Mouse (Mus musculus): Measurements from ENCODE around the gene Fam160b1. TPM values are rescaled to one million over a fixed set of nuclear protein-coding genes. Genes with fewer than 3 reads are reported as not detected.

Fam160b1 gene
- polyA plus RNA-seq, 1 experiment from 2014 or later = 16.6 TPM

DNA sequence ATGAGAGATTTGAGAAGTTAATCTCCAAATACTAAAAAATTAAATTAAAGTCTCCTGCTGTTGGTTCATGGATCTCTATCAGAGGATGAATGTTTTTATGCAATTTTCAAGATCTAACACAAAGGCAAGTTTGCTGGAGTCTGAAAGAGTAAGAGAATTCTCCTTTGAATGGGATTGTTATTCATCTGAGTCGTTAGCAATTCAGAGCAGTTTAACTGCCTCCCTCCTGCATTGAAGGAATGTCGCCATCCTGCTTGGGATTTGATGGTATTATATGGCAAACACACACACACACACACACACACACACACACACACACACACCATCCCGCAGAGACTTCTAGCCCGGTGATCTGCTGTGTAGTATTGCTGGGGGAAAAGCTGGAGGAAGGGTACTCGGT, 6.1 kb downstream of the Fam160b1 start:
- peaks cover 43% of the 10 kb centered on the region for H3K4me1 ChIP-seq (ENCODE audit: control insufficient read depth, insufficient read depth, low read length)
- WGBS = 61% methylated on average over 5 of the region's 5 CpGs
- no peak for ATAC-seq (ENCODE audit: insufficient number of reproducible peaks, insufficient read depth, low FRiP score, low read depth)

GRCm38 (mm10) chr19:57367201-57367600, 6.7 kb downstream of the Fam160b1 start:
- WGBS = 58% methylated on average over 4 of the region's 4 CpGs
- Histone ChIP-seq H3K4me2 (replicated peaks; ENCODE audit: low read depth, low read length) (no peak overlapping the region), H3K4me1 (ENCODE audit: control insufficient read depth, insufficient read depth, low read length) (peaks cover 43% of the 10 kb centered on the region), H3K36me3 (ENCODE audit: control insufficient read depth, insufficient read depth, low read length) (peaks cover 25% of the 10 kb centered on the region), H3K27ac (ENCODE audit: low read length) (no peak overlapping the region), H3K27me3 (ENCODE audit: control insufficient read depth, insufficient read depth, low read length) (no peaks in the 10 kb centered on the region), H3K9me3 (ENCODE audit: control insufficient read depth, low read depth, low read length) (no peaks in the 10 kb centered on the region), H3K9ac (replicated peaks; ENCODE audit: low read depth, low read length) (no peak overlapping the region), H3K4me3 (ENCODE audit: low read depth, low read length) (no peak overlapping the region)
- ATAC-seq (ENCODE audit: insufficient number of reproducible peaks, insufficient read depth, low FRiP score, low read depth) = no peak

More for the DNA sequence above, 6.1 kb downstream of the Fam160b1 start:
- H3K4me3 ChIP-seq (ENCODE audit: low read depth, low read length) = no peak overlapping the region
- peak overlapping the region; percentile 33; the same call in 1 of the 2 replicates for H3K27ac ChIP-seq (ENCODE audit: low read length)
- no peak overlapping the region for H3K4me2 ChIP-seq (replicated peaks; ENCODE audit: low read depth, low read length)
- no peak overlapping the region for H3K9ac ChIP-seq (replicated peaks; ENCODE audit: low read depth, low read length)
- H3K9me3 ChIP-seq (ENCODE audit: control insufficient read depth, low read depth, low read length) = no peaks in the 10 kb centered on the region
- H3K36me3 ChIP-seq (ENCODE audit: control insufficient read depth, insufficient read depth, low read length) = peaks cover 20% of the 10 kb centered on the region
- H3K27me3 ChIP-seq (ENCODE audit: control insufficient read depth, insufficient read depth, low read length) = no peaks in the 10 kb centered on the region

DNA sequence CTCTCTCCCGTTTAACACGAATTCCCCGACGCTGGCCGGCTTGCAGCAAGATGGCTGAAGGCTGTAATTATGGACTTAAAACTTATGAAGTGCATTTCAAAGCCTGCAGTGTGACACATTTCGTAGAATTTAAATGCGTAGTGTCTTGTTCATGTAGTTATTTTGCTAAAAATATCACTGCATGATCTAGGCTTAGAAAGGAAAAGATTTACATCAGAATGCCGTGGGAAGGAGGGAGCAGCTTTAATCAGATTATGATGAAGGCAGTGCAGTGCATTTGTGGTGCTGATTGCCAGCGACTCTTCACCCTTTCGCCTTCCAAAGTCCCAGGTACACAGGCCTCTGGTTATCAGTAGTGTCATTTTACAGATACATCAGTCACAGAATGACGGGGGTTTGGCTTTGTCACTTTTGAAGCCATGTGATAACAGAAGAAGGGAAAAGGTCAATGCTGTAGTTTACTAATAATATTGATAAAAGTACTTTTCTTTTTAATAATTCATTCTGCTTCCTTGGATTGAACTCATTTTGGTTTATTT, 7.4 kb downstream of the Fam160b1 start:
- no peak overlapping the region for H3K27ac ChIP-seq (ENCODE audit: low read length)
- no peaks in the 10 kb centered on the region for H3K9me3 ChIP-seq (ENCODE audit: control insufficient read depth, low read depth, low read length)
- H3K27me3 ChIP-seq (ENCODE audit: control insufficient read depth, insufficient read depth, low read length) = no peaks in the 10 kb centered on the region
- H3K4me2 ChIP-seq (replicated peaks; ENCODE audit: low read depth, low read length) = no peak overlapping the region
- ATAC-seq (ENCODE audit: insufficient number of reproducible peaks, insufficient read depth, low FRiP score, low read depth) = no peak
- no peak overlapping the region for H3K9ac ChIP-seq (replicated peaks; ENCODE audit: low read depth, low read length)
- no peak overlapping the region for H3K4me3 ChIP-seq (ENCODE audit: low read depth, low read length)
- H3K36me3 ChIP-seq (ENCODE audit: control insufficient read depth, insufficient read depth, low read length) = peaks cover 33% of the 10 kb centered on the region
- WGBS = 64% methylated on average over 11 of the region's 11 CpGs
- H3K4me1 ChIP-seq (ENCODE audit: control insufficient read depth, insufficient read depth, low read length) = peaks cover 39% of the 10 kb centered on the region

- H3K4me2 ChIP-seq (replicated peaks; ENCODE audit: low read depth, low read length) = no peak overlapping the region
- H3K36me3 ChIP-seq (ENCODE audit: control insufficient read depth, insufficient read depth, low read length) = peaks cover 78% of the 10 kb centered on the region
- no peak overlapping the region for H3K27ac ChIP-seq (ENCODE audit: low read length)
- 68% methylated on average over 8 of the region's 8 CpGs for WGBS
- ATAC-seq (ENCODE audit: insufficient number of reproducible peaks, insufficient read depth, low FRiP score, low read depth) = no peak
- no peaks in the 10 kb centered on the region for H3K4me1 ChIP-seq (ENCODE audit: control insufficient read depth, insufficient read depth, low read length)
- H3K4me3 ChIP-seq (ENCODE audit: low read depth, low read length) = no peak overlapping the region
- H3K27me3 ChIP-seq (ENCODE audit: control insufficient read depth, insufficient read depth, low read length) = no peaks in the 10 kb centered on the region
- no peaks in the 10 kb centered on the region for H3K9me3 ChIP-seq (ENCODE audit: control insufficient read depth, low read depth, low read length)
- no peak overlapping the region for H3K9ac ChIP-seq (replicated peaks; ENCODE audit: low read depth, low read length)
These were observed 12.9 kb downstream of the Fam160b1 start for GRCm38 (mm10) chr19:57373276-57373811.

- no peak for ATAC-seq (ENCODE audit: insufficient number of reproducible peaks, insufficient read depth, low FRiP score, low read depth)
- peaks cover 86% of the 10 kb centered on the region for H3K36me3 ChIP-seq (ENCODE audit: control insufficient read depth, insufficient read depth, low read length)
These were observed 14.7 kb downstream of the Fam160b1 start for GRCm38 (mm10) chr19:57375161-57375560.

DNA sequence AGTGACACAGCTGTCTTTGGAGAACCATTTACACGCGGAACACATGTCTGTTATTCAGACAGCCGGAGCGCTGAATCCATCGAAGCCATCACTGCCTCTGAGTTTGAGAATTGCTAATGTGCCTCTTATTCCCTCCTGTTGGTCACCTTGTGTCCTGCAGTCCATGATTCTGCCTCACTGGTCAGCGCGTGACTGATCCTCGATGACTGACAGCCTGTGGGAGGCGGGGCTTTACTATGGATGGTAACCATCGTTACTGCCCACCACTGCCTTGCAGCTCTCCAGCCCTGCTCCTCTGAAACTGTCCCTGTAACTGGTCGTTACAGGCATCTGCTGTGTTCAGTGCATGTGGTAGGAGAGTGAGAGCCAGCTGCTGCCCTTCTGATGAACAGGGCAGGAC, 15.3 kb downstream of the Fam160b1 start:
- no peak overlapping the region for H3K4me3 ChIP-seq (ENCODE audit: low read depth, low read length)
- H3K4me1 ChIP-seq (ENCODE audit: control insufficient read depth, insufficient read depth, low read length) = no peaks in the 10 kb centered on the region
- no peak overlapping the region for H3K9ac ChIP-seq (replicated peaks; ENCODE audit: low read depth, low read length)
- no peak for ATAC-seq (ENCODE audit: insufficient number of reproducible peaks, insufficient read depth, low FRiP score, low read depth)
- no peaks in the 10 kb centered on the region for H3K9me3 ChIP-seq (ENCODE audit: control insufficient read depth, low read depth, low read length)
- H3K27ac ChIP-seq (ENCODE audit: low read length) = no peak overlapping the region
- peaks cover 89% of the 10 kb centered on the region for H3K36me3 ChIP-seq (ENCODE audit: control insufficient read depth, insufficient read depth, low read length)
- WGBS = 91% methylated on average over 11 of the region's 11 CpGs
- H3K27me3 ChIP-seq (ENCODE audit: control insufficient read depth, insufficient read depth, low read length) = no peaks in the 10 kb centered on the region
- no peak overlapping the region for H3K4me2 ChIP-seq (replicated peaks; ENCODE audit: low read depth, low read length)

More at GRCm38 (mm10) chr19:57375161-57375560, 14.7 kb downstream of the Fam160b1 start:
- Histone ChIP-seq H3K27me3 (ENCODE audit: control insufficient read depth, insufficient read depth, low read length) (no peaks in the 10 kb centered on the region), H3K4me2 (replicated peaks; ENCODE audit: low read depth, low read length) (no peak overlapping the region), H3K9ac (replicated peaks; ENCODE audit: low read depth, low read length) (no peak overlapping the region), H3K4me1 (ENCODE audit: control insufficient read depth, insufficient read depth, low read length) (no peaks in the 10 kb centered on the region), H3K9me3 (ENCODE audit: control insufficient read depth, low read depth, low read length) (no peaks in the 10 kb centered on the region), H3K27ac (ENCODE audit: low read length) (no peak overlapping the region), H3K4me3 (ENCODE audit: low read depth, low read length) (no peak overlapping the region)
- 84% methylated on average over 5 of the region's 5 CpGs for WGBS

DNA sequence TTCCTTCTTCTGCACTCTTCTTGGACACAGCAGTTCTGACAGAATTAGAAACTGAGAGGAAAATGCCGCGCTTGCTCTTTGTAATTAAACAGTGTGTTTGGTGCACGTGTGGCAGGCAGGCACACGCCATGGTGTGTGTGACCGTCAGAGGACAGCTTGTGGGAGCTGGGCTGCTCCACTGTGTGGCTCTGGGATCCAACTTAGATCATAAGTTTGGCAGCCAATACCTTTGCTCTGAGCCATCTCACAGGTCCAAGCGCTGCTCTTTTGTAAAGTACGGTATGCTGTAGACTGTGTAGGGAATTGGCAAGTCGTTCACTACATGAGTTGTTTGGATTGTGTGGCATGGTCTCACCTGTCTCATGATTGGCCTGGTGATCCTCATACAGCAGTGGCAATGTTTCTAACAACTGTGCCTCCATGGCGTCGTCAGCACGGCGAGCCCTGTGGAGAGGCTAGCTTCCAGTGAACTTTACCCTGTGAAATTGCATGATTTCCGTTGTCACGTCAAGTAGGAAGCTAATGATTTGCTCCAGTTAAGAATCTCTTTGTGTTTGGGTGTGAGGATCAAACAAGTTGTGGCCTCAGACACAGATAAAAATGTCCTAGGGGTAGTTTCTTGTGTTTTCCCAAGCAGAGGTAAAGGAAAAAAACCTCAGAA, 16.7 kb downstream of the Fam160b1 start:
- H3K27ac ChIP-seq (ENCODE audit: low read length) = no peak overlapping the region
- no peak overlapping the region for H3K4me3 ChIP-seq (ENCODE audit: low read depth, low read length)
- H3K4me2 ChIP-seq (replicated peaks; ENCODE audit: low read depth, low read length) = no peak overlapping the region
- no peak for ATAC-seq (ENCODE audit: insufficient number of reproducible peaks, insufficient read depth, low FRiP score, low read depth)
- WGBS = 92% methylated on average over 14 of the region's 14 CpGs
- H3K9ac ChIP-seq (replicated peaks; ENCODE audit: low read depth, low read length) = no peak overlapping the region
- H3K27me3 ChIP-seq (ENCODE audit: control insufficient read depth, insufficient read depth, low read length) = no peaks in the 10 kb centered on the region
- no peaks in the 10 kb centered on the region for H3K4me1 ChIP-seq (ENCODE audit: control insufficient read depth, insufficient read depth, low read length)
- no peaks in the 10 kb centered on the region for H3K9me3 ChIP-seq (ENCODE audit: control insufficient read depth, low read depth, low read length)
- peaks cover 88% of the 10 kb centered on the region for H3K36me3 ChIP-seq (ENCODE audit: control insufficient read depth, insufficient read depth, low read length)

DNA sequence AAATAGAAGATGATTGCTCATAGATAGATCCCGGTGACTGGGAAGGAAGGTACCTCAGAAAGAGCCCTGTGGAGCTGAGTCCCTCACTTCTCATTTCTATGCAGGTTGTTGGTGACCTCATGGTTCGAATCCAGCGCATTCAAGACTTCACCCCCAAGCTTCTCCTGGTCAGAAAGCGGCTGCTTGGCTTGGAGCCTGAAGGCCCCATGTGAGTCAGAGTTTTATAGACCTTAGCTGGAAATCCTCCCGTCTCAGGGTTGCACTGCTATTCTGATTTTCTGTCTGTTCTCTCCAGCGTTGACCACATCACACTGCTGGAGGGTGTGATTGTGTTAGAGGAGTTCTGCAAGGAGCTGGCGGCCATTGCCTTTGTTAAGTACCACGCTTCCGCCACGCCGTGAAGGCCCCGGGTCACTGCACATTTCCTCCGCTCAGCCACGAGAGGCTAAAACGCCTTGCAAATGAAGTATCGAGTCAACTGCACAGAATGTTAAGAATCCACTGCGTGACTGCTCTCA, 25.8 kb downstream of the Fam160b1 start:
- WGBS = 94% methylated on average over 17 of the region's 17 CpGs
- Histone ChIP-seq H3K9me3 (ENCODE audit: control insufficient read depth, low read depth, low read length) (no peaks in the 10 kb centered on the region), H3K4me2 (replicated peaks; ENCODE audit: low read depth, low read length) (no peak overlapping the region), H3K4me1 (ENCODE audit: control insufficient read depth, insufficient read depth, low read length) (no peaks in the 10 kb centered on the region), H3K36me3 (ENCODE audit: control insufficient read depth, insufficient read depth, low read length) (peaks cover 78% of the 10 kb centered on the region), H3K27ac (ENCODE audit: low read length) (no peak overlapping the region), H3K27me3 (ENCODE audit: control insufficient read depth, insufficient read depth, low read length) (no peaks in the 10 kb centered on the region), H3K9ac (replicated peaks; ENCODE audit: low read depth, low read length) (no peak overlapping the region), H3K4me3 (ENCODE audit: low read depth, low read length) (no peak overlapping the region)
- no peak for ATAC-seq (ENCODE audit: insufficient number of reproducible peaks, insufficient read depth, low FRiP score, low read depth)
